Mouse (Mus musculus) hindbrain, embryonic 10.5 days (tissue): ENCODE measurements at regions not wholly inside any gene's neighbourhood (a gene's known extent, or its start where the extent isn't known, plus 50 kb on each side); places are given as distances from the start of the nearest gene placed in this dataset.

Experiments
- DNase-seq: peaks from one replicate; pipeline ENCODE4 v3.0.0-alpha.2; 2017; ENCODE audit warnings: low spot score
- H3K27ac ChIP-seq: fragments of 300-500 bp; sonication (generic); 2 replicates; pipeline ENCODE4 v1.5.1; 2016; ENCODE audit warnings: mild to moderate bottlenecking, moderate library complexity
- H3K27me3 ChIP-seq: fragments of 300-500 bp; sonication (generic); 2 replicates; pipeline ENCODE4 v1.6.1; 2016; ENCODE audit warnings: mild to moderate bottlenecking; ENCODE audit not compliant: poor library complexity, insufficient read depth, severe bottlenecking
- H3K36me3 ChIP-seq: fragments of 300-500 bp; sonication (generic); 2 replicates; pipeline ENCODE4 v1.6.1; 2016; ENCODE audit warnings: mild to moderate bottlenecking, moderate library complexity
- H3K4me1 ChIP-seq: fragments of 300-500 bp; sonication (generic); replicated peaks from 2 replicates; pipeline ENCODE4 v1.6.1; 2016; ENCODE audit warnings: mild to moderate bottlenecking
- H3K4me3 ChIP-seq: fragments of 300-500 bp; sonication (generic); 2 replicates; pipeline ENCODE4 v1.5.1; 2016; ENCODE audit warnings: mild to moderate bottlenecking, moderate library complexity
- H3K9me3 ChIP-seq: fragments of 300-500 bp; sonication (generic); 2 replicates; pipeline ENCODE4 v1.6.1; 2016; ENCODE audit warnings: mild to moderate bottlenecking, moderate library complexity
- WGBS: fragments of 180-500 bp; shearing (Covaris S2); methylation state at CpG from one replicate; pipeline ENCODE4 v1.1.7; 2016; 5-methylcytosine and 5-hydroxymethylcytosine counted together

DNA sequence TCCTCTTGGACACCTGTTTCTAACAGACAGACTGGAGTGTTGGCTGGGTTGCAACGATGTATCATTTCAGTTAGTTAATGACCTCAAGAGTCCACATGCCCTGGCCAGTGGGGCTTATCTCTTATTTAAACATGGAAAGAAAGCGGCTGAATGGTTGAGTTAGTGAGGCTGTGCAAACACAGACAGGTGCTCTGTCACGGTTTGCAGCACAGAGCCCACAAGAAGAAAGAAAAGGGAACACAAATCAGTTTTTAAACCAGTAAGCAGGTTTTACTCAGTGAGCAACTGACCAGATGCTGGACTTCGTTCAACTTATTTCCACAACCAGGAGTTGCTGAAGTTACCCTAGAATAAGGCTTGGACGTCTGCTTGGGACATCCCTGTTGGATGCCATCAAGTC is 86.3 kb downstream of the Qrsl1 start:
- no peaks in the 10 kb centered on the region for H3K27me3 ChIP-seq
- no peak overlapping the region for H3K4me3 ChIP-seq
- WGBS, result 77% methylated on average over 5 of the region's 5 CpGs
- H3K4me1 ChIP-seq, result no peaks in the 10 kb centered on the region
- no peaks in the 10 kb centered on the region for H3K36me3 ChIP-seq
- no peak overlapping the region for H3K27ac ChIP-seq
- H3K9me3 ChIP-seq, result no peaks in the 10 kb centered on the region
- DNase-seq, result no peak

- WGBS, result 83% methylated on average over 9 of the region's 9 CpGs
- DNase-seq, result no peak
- no peak overlapping the region for H3K4me3 ChIP-seq
Observed at GRCm38 (mm10) chr10:43817522-43818198, 83.9 kb downstream of the Qrsl1 start.

DNA sequence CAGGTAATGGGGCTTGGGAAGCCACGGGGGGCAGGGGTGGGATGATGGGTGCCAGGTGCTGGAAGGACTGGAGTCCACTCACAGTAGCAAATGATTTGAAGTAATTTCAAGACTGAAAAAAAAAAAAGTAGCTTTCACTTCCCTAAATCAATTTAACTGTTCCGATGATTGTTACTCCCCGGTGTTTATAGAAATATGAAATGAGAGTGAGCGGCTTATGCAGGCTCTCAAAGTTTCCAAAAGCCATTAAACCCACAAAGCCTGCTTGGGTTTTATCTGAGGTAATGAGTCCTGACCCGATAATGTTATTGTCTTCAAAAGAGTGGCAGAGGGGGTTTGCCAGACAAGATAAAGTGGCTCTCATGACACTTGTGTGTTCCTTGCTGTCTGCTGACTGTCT is 82.9 kb downstream of the Qrsl1 start:
- no peaks in the 10 kb centered on the region for H3K27me3 ChIP-seq

More at GRCm38 (mm10) chr10:43817522-43818198, 83.9 kb downstream of the Qrsl1 start:
- H3K36me3 ChIP-seq, result no peaks in the 10 kb centered on the region
- no peaks in the 10 kb centered on the region for H3K27me3 ChIP-seq
- H3K27ac ChIP-seq, result no peak overlapping the region
- H3K4me1 ChIP-seq, result no peaks in the 10 kb centered on the region
- H3K9me3 ChIP-seq, result no peaks in the 10 kb centered on the region

GRCm38 (mm10) chr10:43819434-43819833 is 82.1 kb downstream of the Qrsl1 start:
- DNase-seq, result no peak
- no peaks in the 10 kb centered on the region for H3K36me3 ChIP-seq
- 91% methylated on average over 6 of the region's 6 CpGs for WGBS
- H3K27ac ChIP-seq, result no peak overlapping the region
- H3K27me3 ChIP-seq, result no peaks in the 10 kb centered on the region
- no peak overlapping the region for H3K4me3 ChIP-seq
- no peaks in the 10 kb centered on the region for H3K9me3 ChIP-seq
- no peaks in the 10 kb centered on the region for H3K4me1 ChIP-seq

More for the DNA sequence above, 82.9 kb downstream of the Qrsl1 start:
- Histone ChIP-seq H3K4me3 (no peak overlapping the region), H3K4me1 (no peaks in the 10 kb centered on the region), H3K27ac (no peak overlapping the region), H3K9me3 (no peaks in the 10 kb centered on the region), H3K36me3 (no peaks in the 10 kb centered on the region)
- WGBS, result 96% methylated on average over 5 of the region's 5 CpGs
- no peak for DNase-seq

DNA sequence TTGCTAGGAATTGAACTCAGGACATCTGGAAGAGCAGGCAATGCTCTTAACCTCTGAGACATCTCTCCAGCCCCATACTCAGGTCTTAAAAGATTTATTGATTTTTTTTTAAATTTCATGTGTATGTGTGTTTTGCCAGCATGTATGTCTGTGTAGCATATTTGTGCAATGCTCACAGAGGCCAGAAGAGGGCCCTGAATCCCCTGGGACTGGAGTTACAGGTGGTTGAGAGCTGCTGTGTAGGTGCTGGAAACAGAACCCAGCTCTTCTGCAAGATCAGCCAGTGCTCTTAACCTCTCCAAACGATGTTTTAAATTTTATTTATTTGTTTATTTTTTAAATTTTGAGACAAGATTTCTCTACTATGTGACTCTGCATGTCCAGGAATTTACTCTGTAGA is 78.9 kb downstream of the Qrsl1 start:
- H3K27me3 ChIP-seq, result no peaks in the 10 kb centered on the region
- no peaks in the 10 kb centered on the region for H3K36me3 ChIP-seq
- H3K4me1 ChIP-seq, result no peaks in the 10 kb centered on the region
- H3K27ac ChIP-seq, result no peak overlapping the region
- WGBS, result 86% methylated on average over 1 of the region's 1 CpGs
- no peak for DNase-seq
- no peak overlapping the region for H3K4me3 ChIP-seq
- no peaks in the 10 kb centered on the region for H3K9me3 ChIP-seq

- no peaks in the 10 kb centered on the region for H3K9me3 ChIP-seq
- H3K27ac ChIP-seq, result no peak overlapping the region
- H3K4me1 ChIP-seq, result no peaks in the 10 kb centered on the region
- H3K4me3 ChIP-seq, result no peak overlapping the region
- no peak for DNase-seq
- WGBS, result 84% methylated on average over 5 of the region's 5 CpGs
- H3K36me3 ChIP-seq, result no peaks in the 10 kb centered on the region
- H3K27me3 ChIP-seq, result no peaks in the 10 kb centered on the region
Observed at GRCm38 (mm10) chr10:43824009-43824408, 77.5 kb downstream of the Qrsl1 start.
